Mouse (Mus musculus) intestine, postnatal 0 days (tissue): ENCODE measurements around the gene Cela3b. TPM values are rescaled to one million over a fixed set of nuclear protein-coding genes. Genes with fewer than 3 reads are reported as not detected.

Experiments used
- ATAC-seq: fragments of 200-750 bp; cut with Nextera tagmentation; 2 replicates; pipeline ENCODE4 v1.8.0; 2017; ENCODE audit warnings: mild to moderate bottlenecking, moderate TSS enrichment, moderate library complexity
- H3K27ac ChIP-seq: fragments of 300-500 bp; sonication (generic); 2 replicates; pipeline ENCODE4 v1.5.1; 2014; ENCODE audit warnings: mild to moderate bottlenecking, low read depth, low read length, moderate library complexity
- H3K27me3 ChIP-seq: fragments of 300-500 bp; sonication (generic); replicated peaks from 2 replicates; pipeline ENCODE4 v1.6.1; 2014; ENCODE audit warnings: low read length, mixed read lengths; ENCODE audit not compliant: control insufficient read depth, insufficient read depth
- H3K36me3 ChIP-seq: fragments of 300-500 bp; sonication (generic); 2 replicates; pipeline ENCODE4 v1.6.1; 2014; ENCODE audit warnings: mild to moderate bottlenecking, moderate library complexity; ENCODE audit not compliant: control insufficient read depth, insufficient read depth
- H3K4me1 ChIP-seq: fragments of 300-500 bp; sonication (generic); replicated peaks from 2 replicates; pipeline ENCODE4 v1.6.1; 2014; ENCODE audit warnings: antibody characterized with exemption, low read length, mixed read lengths; ENCODE audit not compliant: control insufficient read depth, insufficient read depth
- H3K4me2 ChIP-seq: fragments of 300-500 bp; sonication (generic); replicated peaks from 2 replicates; pipeline ENCODE4 v1.6.1; 2014; ENCODE audit warnings: low read depth, mild to moderate bottlenecking, moderate library complexity
- H3K4me3 ChIP-seq: fragments of 300-500 bp; sonication (generic); 2 replicates; pipeline ENCODE4 v1.5.1; 2014; ENCODE audit warnings: low read depth, low read length
- H3K9ac ChIP-seq: fragments of 300-500 bp; sonication (generic); 2 replicates; pipeline ENCODE4 v1.6.1; 2014; ENCODE audit warnings: mild to moderate bottlenecking, low read depth, low read length
- H3K9me3 ChIP-seq: fragments of 300-500 bp; sonication (generic); 2 replicates; pipeline ENCODE4 v1.6.1; 2016; ENCODE audit warnings: mixed run types; ENCODE audit not compliant: control insufficient read depth
- CTCF ChIP-seq: sonication (generic); IDR thresholded peaks from 2 replicates; pipeline ENCODE4 v1.5.1; 2016; ENCODE audit warnings: low read depth, mild to moderate bottlenecking, control low read depth, antibody characterized with exemption, moderate library complexity
- WGBS: fragments of 180-500 bp; shearing (Covaris S2); extraction: QIAGEN DNeasy Blood & Tissue Kit; methylation state at CpG from one replicate; pipeline ENCODE4 v1.1.7; 2014; 5-methylcytosine and 5-hydroxymethylcytosine counted together
- polyA plus RNA-seq: library from polyadenylated mRNA; unstranded; fragments of >200 nt; fragmentation: Nextera tagmentation; extraction: Ambion mirVana; gene quantifications from 2 replicates; pipeline ENCODE4 v1.2.1, GENCODE M21; 2015

Gene Cela3b
- polyA plus RNA-seq, 1 experiment from 2014 or later = 9.1 TPM

GRCm38 (mm10) chr4:137457292-137457691, 27.0 kb upstream of the Cela3b start:
- H3K9ac ChIP-seq = no peak overlapping the region
- no peaks in the 10 kb centered on the region for H3K27me3 ChIP-seq
- no peaks in the 10 kb centered on the region for H3K9me3 ChIP-seq
- H3K4me2 ChIP-seq = no peak overlapping the region
- H3K27ac ChIP-seq = no peak overlapping the region
- H3K4me1 ChIP-seq = 0 out of 2 replicates have a peak, but pooled peaks cover 3% of the 10 kb centered on the region
- 38% methylated on average over 4 of the region's 4 CpGs for WGBS
- no peak for ATAC-seq
- no peak overlapping the region for H3K4me3 ChIP-seq
- H3K36me3 ChIP-seq = no peaks in the 10 kb centered on the region
- TF ChIP-seq CTCF = no peak

GRCm38 (mm10) chr4:137456581-137456980, 26.2 kb upstream of the Cela3b start:
- ATAC-seq = no peak
- H3K27me3 ChIP-seq = no peaks in the 10 kb centered on the region
- 73% methylated on average over 12 of the region's 12 CpGs for WGBS
- no peak overlapping the region for H3K9ac ChIP-seq
- no peaks in the 10 kb centered on the region for H3K9me3 ChIP-seq
- H3K27ac ChIP-seq = no peak overlapping the region
- H3K4me3 ChIP-seq = no peak overlapping the region
- no peak overlapping the region for H3K4me2 ChIP-seq
- no peaks in the 10 kb centered on the region for H3K36me3 ChIP-seq
- no peak for TF ChIP-seq CTCF
- H3K4me1 ChIP-seq = no peaks in the 10 kb centered on the region

- H3K27me3 ChIP-seq = no peaks in the 10 kb centered on the region
- no peak for TF ChIP-seq CTCF
- H3K4me2 ChIP-seq = no peak overlapping the region
- no peak overlapping the region for H3K9ac ChIP-seq
- WGBS = 93% methylated on average over 14 of the region's 14 CpGs
- H3K9me3 ChIP-seq = no peaks in the 10 kb centered on the region
- H3K36me3 ChIP-seq = no peaks in the 10 kb centered on the region
- H3K4me3 ChIP-seq = no peak overlapping the region
- H3K4me1 ChIP-seq = no peaks in the 10 kb centered on the region
- ATAC-seq = no peak
- H3K27ac ChIP-seq = no peak overlapping the region
These were observed 24.2 kb upstream of the Cela3b start for GRCm38 (mm10) chr4:137454582-137454981.

- Histone ChIP-seq H3K4me1 (no peaks in the 10 kb centered on the region), H3K4me3 (no peak within 1 kb of the TSS), H3K4me2 (no peak within 1 kb of the TSS), H3K36me3 (no peaks in the 10 kb centered on the region), H3K9me3 (no peaks in the 10 kb centered on the region), H3K27ac (no peak within 1 kb of the TSS), H3K27me3 (no peaks in the 10 kb centered on the region), H3K9ac (no peak within 1 kb of the TSS)
- WGBS = 84% methylated on average over 8 of the region's 8 CpGs
- TF ChIP-seq CTCF = no peak
- ATAC-seq = no peak
These were observed 23.0 kb upstream of the Cela3b start, which contains the start of gene 1700013G24Rik for GRCm38 (mm10) chr4:137453234-137453767. Gene 1700013G24Rik, plus strand, starts transcription at chr4:137453284.

GRCm38 (mm10) chr4:137452190-137452589, 21.9 kb upstream of the Cela3b start:
- H3K4me3 ChIP-seq = no peak overlapping the region
- 88% methylated on average over 6 of the region's 6 CpGs for WGBS
- H3K36me3 ChIP-seq = no peaks in the 10 kb centered on the region
- H3K27me3 ChIP-seq = no peaks in the 10 kb centered on the region
- ATAC-seq = no peak
- H3K9ac ChIP-seq = no peak overlapping the region
- H3K4me1 ChIP-seq = no peaks in the 10 kb centered on the region
- H3K27ac ChIP-seq = no peak overlapping the region
- no peak for TF ChIP-seq CTCF
- H3K4me2 ChIP-seq = no peak overlapping the region
- H3K9me3 ChIP-seq = no peaks in the 10 kb centered on the region

- Histone ChIP-seq H3K9ac (no peak overlapping the region), H3K27ac (no peak overlapping the region), H3K4me3 (no peak overlapping the region), H3K27me3 (no peaks in the 10 kb centered on the region), H3K4me2 (no peak overlapping the region), H3K36me3 (no peaks in the 10 kb centered on the region), H3K9me3 (no peaks in the 10 kb centered on the region), H3K4me1 (no peaks in the 10 kb centered on the region)
- ATAC-seq = no peak
- WGBS = 83% methylated on average over 10 of the region's 10 CpGs
- TF ChIP-seq CTCF = no peak
These were observed 19.4 kb upstream of the Cela3b start for GRCm38 (mm10) chr4:137449715-137450114.

GRCm38 (mm10) chr4:137449132-137449531, 18.8 kb upstream of the Cela3b start:
- Histone ChIP-seq H3K4me1 (no peaks in the 10 kb centered on the region), H3K9ac (no peak overlapping the region), H3K36me3 (no peaks in the 10 kb centered on the region), H3K9me3 (no peaks in the 10 kb centered on the region), H3K4me2 (no peak overlapping the region), H3K4me3 (no peak overlapping the region), H3K27ac (no peak overlapping the region), H3K27me3 (no peaks in the 10 kb centered on the region)
- TF ChIP-seq CTCF = no peak
- 47% methylated on average over 2 of the region's 2 CpGs for WGBS
- ATAC-seq = no peak
